8 mouse cellular contexts compared by ENCODE assay signal in the genomic region with DNA sequence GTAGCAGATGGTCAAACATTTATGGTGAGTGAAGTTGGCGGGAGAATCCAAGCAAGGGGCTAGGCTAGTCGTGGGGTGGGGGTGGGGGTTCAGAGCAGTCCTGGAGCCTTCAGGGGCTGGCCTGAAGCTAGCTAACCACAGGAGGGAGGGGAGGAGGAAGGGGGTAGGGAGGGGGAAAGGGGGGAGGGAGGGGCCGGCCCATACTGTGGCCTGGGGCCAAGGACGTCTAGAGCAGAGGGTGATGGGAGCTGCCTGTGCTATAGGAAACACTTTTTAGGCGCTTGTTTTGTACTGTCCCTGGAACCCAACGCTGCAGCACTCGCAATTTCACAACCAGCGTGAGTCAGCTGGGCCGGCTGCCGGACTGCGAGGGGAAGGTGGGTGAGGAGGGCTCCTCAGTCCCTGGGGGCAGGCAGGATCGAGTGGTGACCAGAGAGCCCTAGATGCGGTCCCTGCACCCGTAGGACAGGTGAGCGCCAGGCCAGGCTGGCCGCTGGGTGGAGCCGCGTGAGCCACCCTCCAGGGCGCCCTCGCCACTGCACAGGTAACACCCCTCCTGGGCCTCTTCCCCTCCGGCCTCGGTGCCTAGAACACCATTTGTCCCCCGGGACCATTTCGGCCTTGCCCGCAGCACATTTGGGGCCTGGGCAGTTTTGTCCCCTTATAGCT. TPM values are rescaled to one million over a fixed set of nuclear protein-coding genes. Genes with fewer than 3 reads are reported as not detected.
A peak's percentile ranks its signal among the peaks of the same experiment; 100 is the strongest.
DNase-seq lines count a peak whose midpoint lies in the region; ATAC-seq and TF ChIP-seq lines count a peak whose summit lies in the region.

No protein-coding gene starts in this region.

- no peaks in the 10 kb centered on the region for H3K36me3 ChIP-seq in intestine, postnatal 0 days (ENCODE audit: control insufficient read depth, insufficient read depth)
- no peaks in the 10 kb centered on the region for H3K36me3 ChIP-seq in limb, embryonic 15.5 days
- H3K36me3 ChIP-seq in midbrain, embryonic 15.5 days (replicated peaks) = no peaks in the 10 kb centered on the region

- peak overlapping the region; percentile 62 for H3K9ac ChIP-seq in intestine, postnatal 0 days (ENCODE audit: low read depth, low read length)
- peak overlapping the region; percentile 48 for H3K9ac ChIP-seq in limb, embryonic 15.5 days
- peak overlapping the region; percentile 56 for H3K9ac ChIP-seq in midbrain, embryonic 15.5 days

- ATAC-seq in intestine, postnatal 0 days = peak; percentile 86
- peak; percentile 85 for ATAC-seq in limb, embryonic 15.5 days (ENCODE audit: insufficient number of reproducible peaks, low FRiP score, low TSS enrichment, low read depth)
- peak; percentile 91 for ATAC-seq in midbrain, embryonic 15.5 days (replicated peaks)

- H3K4me1 ChIP-seq in intestine, postnatal 0 days (replicated peaks; ENCODE audit: control insufficient read depth, insufficient read depth, low read length) = no peaks in the 10 kb centered on the region
- no peaks in the 10 kb centered on the region for H3K4me1 ChIP-seq in limb, embryonic 15.5 days
- H3K4me1 ChIP-seq in midbrain, embryonic 15.5 days = 0 out of 2 replicates have a peak, but pooled peaks cover 3% of the 10 kb centered on the region

- peak overlapping the region; percentile 84 for H3K27ac ChIP-seq in intestine, postnatal 0 days (ENCODE audit: low read depth, low read length)
- H3K27ac ChIP-seq in limb, embryonic 15.5 days = peak overlapping the region; percentile 83
- peak overlapping the region; percentile 83 for H3K27ac ChIP-seq in midbrain, embryonic 15.5 days

- peak; percentile 33 for TF ChIP-seq CTCF in intestine, postnatal 0 days (IDR thresholded peaks at IDR 0.05; ENCODE audit: low read depth)

- peak; percentile 19 to 41 for DNase-seq in thymus, adult 18-20 months
- DNase-seq in thymus, postnatal 25 days = no peak
- DNase-seq in embryo, embryonic 10.5 days (ENCODE audit: low spot score) = peak; percentile 59
- peak; percentile 18 to 40 for DNase-seq in gastrocnemius, postnatal 4 days (ENCODE audit: low spot score in 2 of 2)
- peak; percentile 28 to 32 for DNase-seq in spleen, adult 18-20 months

- peak overlapping the region; percentile 65 for H3K4me2 ChIP-seq in intestine, postnatal 0 days (replicated peaks; ENCODE audit: low read depth)
- H3K4me2 ChIP-seq in limb, embryonic 15.5 days = peak overlapping the region; percentile 52
- H3K4me2 ChIP-seq in midbrain, embryonic 15.5 days = peak overlapping the region; percentile 74

- H3K4me3 ChIP-seq in intestine, postnatal 0 days (ENCODE audit: low read depth, low read length) = peak overlapping the region; percentile 50
- peak overlapping the region; percentile 58 for H3K4me3 ChIP-seq in limb, embryonic 15.5 days
- peak overlapping the region; percentile 61 for H3K4me3 ChIP-seq in midbrain, embryonic 15.5 days

- WGBS in intestine, postnatal 0 days = 17% methylated on average over 25 of the region's 25 CpGs
- WGBS in limb, embryonic 15.5 days = 28% methylated on average over 18 of the region's 25 CpGs
- WGBS in midbrain, embryonic 15.5 days = 40% methylated on average over 16 of the region's 25 CpGs

- H3K9me3 ChIP-seq in intestine, postnatal 0 days (ENCODE audit: control insufficient read depth) = no peaks in the 10 kb centered on the region
- no peaks in the 10 kb centered on the region for H3K9me3 ChIP-seq in limb, embryonic 15.5 days
- H3K9me3 ChIP-seq in midbrain, embryonic 15.5 days = no peaks in the 10 kb centered on the region

- H3K27me3 ChIP-seq in intestine, postnatal 0 days (replicated peaks; ENCODE audit: control insufficient read depth, insufficient read depth, low read length) = no peaks in the 10 kb centered on the region
- no peaks in the 10 kb centered on the region for H3K27me3 ChIP-seq in limb, embryonic 15.5 days
- no peaks in the 10 kb centered on the region for H3K27me3 ChIP-seq in midbrain, embryonic 15.5 days (replicated peaks)

RNA-seq across cellular contexts. Expression of a gene that starts 0.5 kb away (rescaled TPM):
- 10 to 100 TPM; 23.6 to 28.3 TPM for total RNA-seq in gastrocnemius, postnatal 4 days (2021)
- polyA plus RNA-seq in intestine, postnatal 0 days (2015; fragmentation: Nextera tagmentation; extraction: Ambion mirVana) = 29.6 and 32.9 TPM in 2 replicates
- 80.8 and 84.0 TPM in 2 replicates for polyA plus RNA-seq in limb, embryonic 15.5 days (2015; fragmentation: Nextera tagmentation; extraction: Ambion mirVana)
- polyA plus RNA-seq in midbrain, embryonic 15.5 days (2015; fragmentation: Nextera tagmentation; extraction: Ambion mirVana) = 94.8 and 101 TPM in 2 replicates

RNA-seq across cellular contexts. Expression of a gene that starts 13.3 kb away (rescaled TPM):
- 10 to 100 TPM; 42.7 to 43.8 TPM for total RNA-seq in gastrocnemius, postnatal 4 days (2021)
- polyA plus RNA-seq in intestine, postnatal 0 days (2015; fragmentation: Nextera tagmentation; extraction: Ambion mirVana) = 46.7 and 47.5 TPM in 2 replicates
- 38.5 and 43.9 TPM in 2 replicates for polyA plus RNA-seq in limb, embryonic 15.5 days (2015; fragmentation: Nextera tagmentation; extraction: Ambion mirVana)
- polyA plus RNA-seq in midbrain, embryonic 15.5 days (2015; fragmentation: Nextera tagmentation; extraction: Ambion mirVana) = 30.6 and 30.7 TPM in 2 replicates
